Mouse (Mus musculus): ENCODE measurements around the gene Mthfd1l. TPM values are rescaled to one million over a fixed set of nuclear protein-coding genes. Genes with fewer than 3 reads are reported as not detected.
A peak's percentile ranks its signal among the peaks of the same experiment; 100 is the strongest.
"Not testable (repeated sequence)": the region's sequence is repeated elsewhere in the genome, so short reads cannot be mapped to it uniquely, and the experiment has no call there.

The Mthfd1l gene
- polyA plus RNA-seq, 1 experiment from 2014 or later, result 11.2 TPM

GRCm38 (mm10) chr10:4188614-4189402 is 215.9 kb downstream of the Mthfd1l start:
- no peaks in the 10 kb centered on the region for H3K9me3 ChIP-seq
- no peaks in the 10 kb centered on the region for H3K36me3 ChIP-seq (replicated peaks)
- H3K9ac ChIP-seq, result no peak overlapping the region
- H3K4me1 ChIP-seq, result no peaks in the 10 kb centered on the region
- no peak overlapping the region for H3K27ac ChIP-seq
- no peaks in the 10 kb centered on the region for H3K27me3 ChIP-seq
- WGBS, result 87% methylated on average over 18 of the region's 18 CpGs
- H3K4me3 ChIP-seq (replicated peaks), result no peak overlapping the region
- H3K4me2 ChIP-seq, result no peak overlapping the region
- ATAC-seq (ENCODE audit: low FRiP score), result peak; percentile 39; the same call in 1 of the 2 replicates

- no peak overlapping the region for H3K9ac ChIP-seq
- H3K27me3 ChIP-seq, result no peaks in the 10 kb centered on the region
- H3K36me3 ChIP-seq (replicated peaks), result no peaks in the 10 kb centered on the region
- WGBS, result 87% methylated on average over 6 of the region's 6 CpGs
- H3K4me2 ChIP-seq, result no peak overlapping the region
- H3K27ac ChIP-seq, result no peak overlapping the region
- no peaks in the 10 kb centered on the region for H3K9me3 ChIP-seq
- ATAC-seq (ENCODE audit: low FRiP score), result peak; percentile 60; the same call in 1 of the 2 replicates
- H3K4me1 ChIP-seq, result no peaks in the 10 kb centered on the region
- H3K4me3 ChIP-seq (replicated peaks), result no peak overlapping the region
Observed at GRCm38 (mm10) chr10:4189422-4189821, 216.5 kb downstream of the Mthfd1l start.

DNA sequence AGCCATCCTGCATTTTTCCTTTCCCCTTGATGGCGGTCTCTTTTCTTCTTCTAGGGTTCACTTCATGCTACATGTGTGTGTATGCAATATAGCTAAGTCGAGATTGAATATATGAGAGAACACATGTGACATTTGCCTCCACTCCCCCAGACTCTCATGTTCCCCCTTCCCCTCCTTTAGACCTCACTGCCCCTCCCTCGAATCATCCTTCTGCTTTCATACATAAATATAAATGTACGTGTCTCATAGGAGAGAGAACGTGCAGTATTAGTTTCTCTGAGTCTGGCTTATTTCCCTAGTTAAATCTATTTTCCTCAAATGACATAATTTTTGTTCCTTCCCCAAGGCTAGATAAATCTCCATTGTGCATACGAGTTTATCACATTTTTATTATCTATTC is 226.1 kb downstream of the Mthfd1l start:
- no peak overlapping the region for H3K9ac ChIP-seq
- no peak overlapping the region for H3K27ac ChIP-seq
- 92% methylated on average over 6 of the region's 6 CpGs for WGBS
- no peak overlapping the region for H3K4me3 ChIP-seq (replicated peaks)
- no peak overlapping the region for H3K4me2 ChIP-seq
- H3K27me3 ChIP-seq, result no peaks in the 10 kb centered on the region
- ATAC-seq (ENCODE audit: low FRiP score), result no peak
- no peaks in the 10 kb centered on the region for H3K9me3 ChIP-seq
- H3K36me3 ChIP-seq (replicated peaks), result no peaks in the 10 kb centered on the region
- no peaks in the 10 kb centered on the region for H3K4me1 ChIP-seq

GRCm38 (mm10) chr10:4199926-4200325 is 227.0 kb downstream of the Mthfd1l start:
- Histone ChIP-seq H3K27me3 (no peaks in the 10 kb centered on the region), H3K9me3 (no peaks in the 10 kb centered on the region), H3K9ac (no peak overlapping the region), H3K36me3 (replicated peaks) (no peaks in the 10 kb centered on the region), H3K4me2 (no peak overlapping the region), H3K4me3 (replicated peaks) (no peak overlapping the region), H3K27ac (no peak overlapping the region), H3K4me1 (no peaks in the 10 kb centered on the region)
- no peak for ATAC-seq (ENCODE audit: low FRiP score)
- WGBS, result 83% methylated on average over 6 of the region's 6 CpGs

DNA sequence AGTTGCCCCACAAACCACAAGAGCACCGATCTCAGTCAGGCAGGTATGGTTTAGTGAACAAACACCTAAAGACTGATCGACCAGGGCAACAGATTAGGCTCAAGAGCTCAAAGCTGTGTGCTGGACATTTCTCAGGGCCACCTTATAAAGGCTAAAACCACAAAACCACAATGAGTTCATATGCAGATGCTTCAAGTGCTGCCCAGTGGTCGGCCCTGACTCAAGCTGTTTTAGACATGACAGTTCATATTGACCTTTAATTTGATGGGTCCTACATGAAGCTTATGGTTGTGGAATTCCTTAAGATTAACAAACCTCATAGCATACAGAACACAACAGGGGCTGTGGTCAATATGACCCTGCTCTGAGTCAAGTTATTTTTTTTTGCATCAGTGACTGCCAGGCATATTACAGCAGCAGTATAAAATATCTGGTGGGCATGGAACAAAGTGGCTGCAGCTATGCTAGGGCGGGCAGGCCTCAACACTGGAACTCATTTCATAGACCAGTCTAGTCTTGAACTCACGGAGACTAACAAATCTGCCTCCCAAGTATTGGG is 227.7 kb downstream of the Mthfd1l start:
- no peak overlapping the region for H3K9ac ChIP-seq
- H3K4me2 ChIP-seq, result no peak overlapping the region
- H3K4me1 ChIP-seq, result no peaks in the 10 kb centered on the region
- no peak overlapping the region for H3K4me3 ChIP-seq (replicated peaks)
- no peaks in the 10 kb centered on the region for H3K9me3 ChIP-seq
- H3K36me3 ChIP-seq (replicated peaks), result no peaks in the 10 kb centered on the region
- H3K27ac ChIP-seq, result no peak overlapping the region
- H3K27me3 ChIP-seq, result no peaks in the 10 kb centered on the region
- WGBS, result 89% methylated on average over 5 of the region's 5 CpGs
- ATAC-seq (ENCODE audit: low FRiP score), result no peak

GRCm38 (mm10) chr10:4201141-4201540 is 228.2 kb downstream of the Mthfd1l start:
- 94% methylated on average over 4 of the region's 4 CpGs for WGBS
- Histone ChIP-seq H3K9ac (no peak overlapping the region), H3K27me3 (no peaks in the 10 kb centered on the region), H3K27ac (no peak overlapping the region), H3K4me3 (replicated peaks) (no peak overlapping the region), H3K9me3 (no peaks in the 10 kb centered on the region), H3K4me2 (no peak overlapping the region), H3K4me1 (no peaks in the 10 kb centered on the region), H3K36me3 (replicated peaks) (no peaks in the 10 kb centered on the region)
- no peak for ATAC-seq (ENCODE audit: low FRiP score)

GRCm38 (mm10) chr10:4203651-4204050 is 230.7 kb downstream of the Mthfd1l start:
- H3K4me1 ChIP-seq; H3K36me3 ChIP-seq (replicated peaks); H3K27me3 ChIP-seq; H3K9ac ChIP-seq; H3K4me3 ChIP-seq (replicated peaks); ATAC-seq (ENCODE audit: low FRiP score); H3K4me2 ChIP-seq; H3K9me3 ChIP-seq; H3K27ac ChIP-seq: not testable (repeated sequence)
- 68% methylated on average over 6 of the region's 6 CpGs for WGBS

DNA sequence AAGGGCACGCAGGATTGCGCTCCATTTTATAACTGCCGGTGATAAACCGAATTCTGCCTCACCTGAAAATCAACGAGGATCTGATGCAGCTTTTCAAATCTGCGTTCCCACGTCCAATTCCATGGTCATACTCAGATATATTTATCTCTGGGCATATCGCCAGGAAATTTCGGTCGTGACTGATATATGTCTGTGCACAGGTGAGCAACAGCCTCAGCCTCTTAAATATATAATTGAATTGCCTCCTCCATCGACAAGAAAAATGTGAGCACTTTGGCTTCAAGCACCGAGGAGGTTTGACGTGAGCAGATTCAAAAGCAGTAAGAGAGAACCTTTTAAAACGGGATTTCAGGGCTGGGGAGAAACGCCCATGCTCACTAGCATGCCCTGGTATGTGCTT is 236.1 kb downstream of the Mthfd1l start:
- H3K36me3 ChIP-seq (replicated peaks), result no peaks in the 10 kb centered on the region
- H3K9me3 ChIP-seq, result peaks cover 5% of the 10 kb centered on the region; the same call in 1 of the 2 replicates
- H3K4me2 ChIP-seq, result no peak overlapping the region
- no peak overlapping the region for H3K27ac ChIP-seq
- 88% methylated on average over 15 of the region's 15 CpGs for WGBS
- no peak for ATAC-seq (ENCODE audit: low FRiP score)
- no peaks in the 10 kb centered on the region for H3K27me3 ChIP-seq
- H3K9ac ChIP-seq, result no peak overlapping the region
- no peaks in the 10 kb centered on the region; the same call in 1 of the 2 replicates for H3K4me1 ChIP-seq
- no peak overlapping the region for H3K4me3 ChIP-seq (replicated peaks)

- peaks cover 5% of the 10 kb centered on the region; the same call in 1 of the 2 replicates for H3K9me3 ChIP-seq
- no peak overlapping the region for H3K9ac ChIP-seq
- no peak overlapping the region for H3K4me3 ChIP-seq (replicated peaks)
- no peak overlapping the region; the same call in none of the 2 replicates for H3K4me2 ChIP-seq
- no peaks in the 10 kb centered on the region for H3K36me3 ChIP-seq (replicated peaks)
- no peak overlapping the region for H3K27ac ChIP-seq
- no peaks in the 10 kb centered on the region; the same call in 1 of the 2 replicates for H3K4me1 ChIP-seq
- H3K27me3 ChIP-seq, result no peaks in the 10 kb centered on the region
- 45% methylated on average over 24 of the region's 24 CpGs for WGBS
- no peak for ATAC-seq (ENCODE audit: low FRiP score)
Observed at GRCm38 (mm10) chr10:4210313-4211066, 237.6 kb downstream of the Mthfd1l start.

DNA sequence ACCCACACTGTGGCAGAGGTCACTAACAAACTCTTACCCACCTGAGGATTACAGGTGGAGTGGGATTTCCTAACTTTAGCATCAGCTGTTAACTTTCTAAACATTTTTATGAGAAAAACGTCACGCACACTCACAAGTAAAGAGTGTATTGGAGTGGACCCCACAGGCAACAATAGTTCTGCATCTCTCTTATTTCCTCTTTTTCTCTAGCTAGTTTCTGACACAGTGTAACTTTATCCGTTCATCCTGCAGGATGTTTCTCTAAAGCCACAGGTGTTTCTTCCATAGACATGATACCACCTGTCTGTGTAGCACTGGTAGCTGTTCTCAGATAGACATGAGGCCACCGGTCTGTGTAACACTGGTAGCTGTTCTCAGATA is 238.1 kb downstream of the Mthfd1l start:
- Histone ChIP-seq H3K4me3 (replicated peaks) (no peak overlapping the region), H3K4me2 (no peak overlapping the region; the same call in 1 of the 2 replicates), H3K9me3 (peaks cover 5% of the 10 kb centered on the region; the same call in 1 of the 2 replicates), H3K36me3 (replicated peaks) (no peaks in the 10 kb centered on the region), H3K27me3 (no peaks in the 10 kb centered on the region), H3K9ac (no peak overlapping the region), H3K27ac (no peak overlapping the region), H3K4me1 (no peaks in the 10 kb centered on the region; the same call in 1 of the 2 replicates)
- 89% methylated on average over 4 of the region's 4 CpGs for WGBS
- ATAC-seq (ENCODE audit: low FRiP score), result no peak
